11 mouse cellular contexts compared by ENCODE assay signal in the genomic region with DNA sequence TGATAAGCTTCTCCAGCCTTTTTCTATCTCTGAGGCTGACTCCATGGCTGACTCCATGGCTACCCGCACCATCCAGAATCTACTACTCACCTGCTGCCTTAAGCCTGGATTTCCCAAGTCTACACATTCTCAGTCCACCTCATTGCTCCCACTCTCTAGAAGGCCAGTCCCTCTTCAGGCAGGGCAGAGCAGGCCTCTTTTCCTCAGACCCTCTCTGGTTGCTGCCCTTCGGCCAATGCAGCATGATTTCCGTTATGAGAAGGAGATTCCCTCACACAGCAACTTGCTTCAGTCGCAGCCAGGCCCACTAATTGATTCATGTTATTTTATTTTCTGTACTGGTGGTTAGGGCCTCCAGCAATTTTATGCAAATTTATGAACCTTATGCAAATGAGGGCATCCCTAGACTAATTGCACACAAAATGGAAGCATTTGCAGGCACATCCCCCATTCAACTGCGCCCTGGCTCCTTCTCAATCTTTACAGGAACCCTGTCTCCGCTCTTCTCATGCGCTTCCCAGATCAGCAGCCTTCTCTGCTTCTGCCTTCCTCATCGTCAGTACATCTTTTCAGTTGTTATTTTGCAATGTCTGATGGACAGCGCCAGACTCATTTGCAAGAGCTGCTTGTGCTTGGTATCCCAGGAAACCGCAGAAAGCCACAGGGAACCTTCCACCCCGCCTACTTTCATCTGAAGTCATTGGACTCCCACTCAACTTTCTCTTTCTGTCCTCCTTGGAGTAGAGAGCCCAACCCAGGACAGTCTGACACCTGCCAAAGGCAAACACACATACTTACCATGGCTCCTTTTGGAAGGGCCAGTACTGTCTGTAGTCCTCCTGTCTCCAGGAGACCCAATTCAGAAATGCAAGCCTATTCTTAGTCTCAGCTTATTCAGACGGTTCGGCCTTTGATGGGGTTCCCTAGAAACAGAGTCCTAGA.
A peak's percentile ranks its signal among the peaks of the same experiment; 100 is the strongest.
DNase-seq lines count a peak whose midpoint lies in the region; ATAC-seq lines count a peak whose summit lies in the region.
"Had no signal": no experiment of that assay in that cellular context is flagged by ENCODE, and none has a peak within 500 bp of the region (broad histone marks: within the 10 kb centered on the region; RNA-seq: fewer than 3 reads in every experiment).

No protein-coding gene starts in this region.

- WGBS in forebrain, embryonic 12.5 days = 50% methylated on average over 13 of the region's 13 CpGs
- 36% methylated on average over 13 of the region's 13 CpGs for WGBS in hindbrain, embryonic 15.5 days
- WGBS in midbrain, embryonic 14.5 days = 45% methylated on average over 13 of the region's 13 CpGs

- H3K36me3 ChIP-seq in forebrain, embryonic 12.5 days (replicated peaks) = no peaks in the 10 kb centered on the region
- no peaks in the 10 kb centered on the region for H3K36me3 ChIP-seq in hindbrain, embryonic 15.5 days
- H3K36me3 ChIP-seq in midbrain, embryonic 14.5 days (ENCODE audit: control insufficient read depth, insufficient read depth, low read length) = no peaks in the 10 kb centered on the region
- H3K36me3 ChIP-seq: liver, embryonic 15.5 days had no signal

- intact Hi-C loops in heart, postnatal 14 days (cut with DNase I) = loop anchor here (10.0 kb wide), 1 partner anchor 385 kb away; the partner anchor contains the start of gene Mid1ip1

- ATAC-seq in forebrain, embryonic 12.5 days (ENCODE audit: low FRiP score) = peak; percentile 67
- ATAC-seq in hindbrain, embryonic 15.5 days (ENCODE audit: low FRiP score, low read depth) = peak; percentile 69
- ATAC-seq in midbrain, embryonic 14.5 days (ENCODE audit: low FRiP score, low TSS enrichment) = no peak

- no peaks in the 10 kb centered on the region for H3K27me3 ChIP-seq in forebrain, embryonic 12.5 days
- no peaks in the 10 kb centered on the region for H3K27me3 ChIP-seq in hindbrain, embryonic 15.5 days
- no peaks in the 10 kb centered on the region for H3K27me3 ChIP-seq in midbrain, embryonic 14.5 days (ENCODE audit: control insufficient read depth, insufficient read depth, low read length)
- H3K27me3 ChIP-seq: liver, embryonic 15.5 days had no signal

- no peak overlapping the region for H3K4me3 ChIP-seq in forebrain, embryonic 12.5 days (replicated peaks)
- no peak overlapping the region for H3K4me3 ChIP-seq in hindbrain, embryonic 15.5 days
- no peak overlapping the region for H3K4me3 ChIP-seq in midbrain, embryonic 14.5 days (replicated peaks; ENCODE audit: low read depth, low read length)
- H3K4me3 ChIP-seq: gastrocnemius, adult 2 months; liver, embryonic 15.5 days had no signal

- peak; percentile 43 for DNase-seq in Muller cell, postnatal 12 days (ENCODE audit: inconsistent ontology term)
- DNase-seq in midbrain, embryonic 14.5 days = peak; percentile 56
- no peak for DNase-seq in heart, postnatal 14 days
- no peak for DNase-seq in urinary bladder, postnatal 10 days (ENCODE audit: low spot score)
- no peak for DNase-seq in kidney, postnatal 4 days
- no peak for DNase-seq in thymus, adult 18-20 months
- DNase-seq: adrenal gland, postnatal 14 days; gastrocnemius, adult 2 months had no signal

- H3K9ac ChIP-seq in forebrain, embryonic 12.5 days = no peak overlapping the region
- H3K9ac ChIP-seq in hindbrain, embryonic 15.5 days = no peak overlapping the region
- no peak overlapping the region for H3K9ac ChIP-seq in midbrain, embryonic 14.5 days (replicated peaks; ENCODE audit: low read length)
- H3K9ac ChIP-seq: liver, embryonic 15.5 days had no signal

- H3K4me1 ChIP-seq in forebrain, embryonic 12.5 days = peaks cover 30% of the 10 kb centered on the region
- H3K4me1 ChIP-seq in hindbrain, embryonic 15.5 days (replicated peaks) = 0 out of 2 replicates have a peak, but pooled peaks cover 7% of the 10 kb centered on the region
- 0 out of 2 replicates have a peak, but pooled peaks cover 7% of the 10 kb centered on the region for H3K4me1 ChIP-seq in midbrain, embryonic 14.5 days (ENCODE audit: control insufficient read depth, insufficient read depth, low read length)
- H3K4me1 ChIP-seq: liver, embryonic 15.5 days had no signal

- H3K27ac ChIP-seq in forebrain, embryonic 12.5 days = peak overlapping the region; percentile 75
- no peak overlapping the region; the same call in 1 of the 2 replicates for H3K27ac ChIP-seq in hindbrain, embryonic 15.5 days (replicated peaks)
- H3K27ac ChIP-seq in midbrain, embryonic 14.5 days (replicated peaks; ENCODE audit: low read depth, low read length) = peak overlapping the region; percentile 60
- H3K27ac ChIP-seq: gastrocnemius, adult 2 months; liver, embryonic 15.5 days had no signal

- no peaks in the 10 kb centered on the region for H3K9me3 ChIP-seq in forebrain, embryonic 12.5 days
- H3K9me3 ChIP-seq in hindbrain, embryonic 15.5 days = no peaks in the 10 kb centered on the region
- no peaks in the 10 kb centered on the region for H3K9me3 ChIP-seq in midbrain, embryonic 14.5 days (ENCODE audit: control insufficient read depth, low read length)
- H3K9me3 ChIP-seq: liver, embryonic 15.5 days had no signal

- peak overlapping the region; percentile 13; the same call in 1 of the 2 replicates for H3K4me2 ChIP-seq in forebrain, embryonic 12.5 days
- no peak overlapping the region for H3K4me2 ChIP-seq in hindbrain, embryonic 15.5 days
- H3K4me2 ChIP-seq in midbrain, embryonic 14.5 days (ENCODE audit: low read length) = no peak overlapping the region
- H3K4me2 ChIP-seq: liver, embryonic 15.5 days had no signal

Comparison
In these comparisons a context has a peak if more than half of its experiments do, and no peak if none do; other contexts are left out.
1. DNase-seq: peak in Muller cell, postnatal 12 days (single experiment) and midbrain, embryonic 14.5 days (single experiment); none in heart, postnatal 14 days (0 of 2), urinary bladder, postnatal 10 days (single experiment), kidney, postnatal 4 days (0 of 2) and thymus, adult 18-20 months (0 of 2).